Mouse (Mus musculus): ENCODE data around the gene Pde6h.

DNA sequence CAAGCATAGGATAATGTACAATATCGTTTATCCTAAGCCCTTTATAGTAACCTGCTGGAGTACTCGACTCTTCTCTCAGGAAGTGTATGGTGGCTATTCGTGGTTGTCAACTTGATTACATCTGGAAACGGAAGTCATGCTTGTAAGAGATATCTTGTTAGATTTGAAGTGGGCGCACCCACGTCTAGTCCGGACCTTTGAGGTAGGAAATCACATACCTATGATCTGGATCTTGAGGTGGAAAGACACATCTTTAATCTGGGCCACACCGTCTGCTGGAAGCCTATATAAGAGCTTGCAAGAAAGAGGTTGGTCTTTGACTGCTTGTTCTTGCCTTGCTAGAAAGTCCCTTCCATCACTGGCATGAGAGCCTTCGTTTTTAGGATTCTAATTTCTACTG, 21.1 kb upstream of the Pde6h start:
- TF ChIP-seq CTCF (IDR thresholded peaks at IDR 0.05; ENCODE audit: borderline replicate concordance, extremely low read depth, insufficient read depth, insufficient read length) (no peak), POLR2A (IDR thresholded peaks at IDR 0.05; ENCODE audit: borderline replicate concordance, extremely low read depth, insufficient read depth, insufficient read length, poor library complexity, severe bottlenecking) (no peak)
